Mouse (Mus musculus): ENCODE measurements around the gene Yme1l1.

The Yme1l1 gene

GRCm38 (mm10) chr2:23155777-23156607 is at the start of gene Yme1l1, which contains the start of gene Mastl:
Yme1l1 (plus strand) TSS chr2:23156369.
Mastl (minus strand) TSS chr2:23156024.
- DNase-seq, result peak; percentile 99

DNA sequence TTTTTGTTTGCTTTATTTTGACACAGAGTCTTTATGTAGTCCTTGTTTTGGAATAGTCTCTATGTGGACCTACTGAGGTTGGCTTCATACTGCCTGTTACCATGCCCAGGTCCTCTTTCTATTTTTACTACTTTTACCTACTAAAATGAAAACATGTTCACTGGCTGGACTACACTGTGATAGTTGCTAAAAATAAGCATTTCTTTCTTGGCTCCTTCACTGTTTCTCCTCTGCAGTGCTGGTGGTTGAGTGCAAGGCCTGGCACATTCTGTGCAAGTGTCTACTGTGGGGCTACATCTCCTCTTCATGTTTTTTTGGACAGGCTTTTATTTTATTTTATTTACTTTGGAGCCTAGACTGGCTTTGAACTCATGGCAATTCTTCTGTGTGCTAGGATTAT is 36.6 kb upstream of the Yme1l1 start:
- no peak for DNase-seq

GRCm38 (mm10) chr2:23155199-23155621 is 959 bp upstream of the Yme1l1 start:
- peak; percentile 20 for DNase-seq

DNA sequence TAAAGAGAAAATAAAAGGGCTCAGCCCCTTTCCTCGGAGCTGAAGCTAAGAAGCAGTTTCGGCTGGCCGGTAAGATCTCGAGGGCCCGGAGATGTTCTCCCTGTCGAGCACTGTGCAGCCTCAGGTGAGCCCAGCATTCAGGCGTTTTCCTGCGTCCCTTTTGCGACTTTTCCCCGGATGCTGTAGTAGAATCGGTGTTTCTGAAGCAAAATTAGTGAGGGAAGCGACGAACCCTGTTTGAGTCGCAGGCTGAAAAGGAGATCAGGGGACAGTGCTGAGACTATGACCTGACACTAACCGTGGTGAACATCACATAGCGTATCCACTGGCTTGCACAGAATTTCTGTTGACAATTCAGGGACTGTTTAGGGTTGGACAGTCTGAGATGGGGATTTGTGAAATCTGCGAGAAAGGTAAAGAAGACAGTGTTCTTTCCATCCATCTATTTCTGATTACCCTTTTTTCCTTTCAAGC is 476 bp downstream of the Yme1l1 start:
- DNase-seq, result no peak

GRCm38 (mm10) chr2:23172305-23172704 is 16.1 kb downstream of the Yme1l1 start:
- DNase-seq, result no peak

GRCm38 (mm10) chr2:23194366-23194765 is 38.2 kb downstream of the Yme1l1 start:
- no peak for DNase-seq

DNA sequence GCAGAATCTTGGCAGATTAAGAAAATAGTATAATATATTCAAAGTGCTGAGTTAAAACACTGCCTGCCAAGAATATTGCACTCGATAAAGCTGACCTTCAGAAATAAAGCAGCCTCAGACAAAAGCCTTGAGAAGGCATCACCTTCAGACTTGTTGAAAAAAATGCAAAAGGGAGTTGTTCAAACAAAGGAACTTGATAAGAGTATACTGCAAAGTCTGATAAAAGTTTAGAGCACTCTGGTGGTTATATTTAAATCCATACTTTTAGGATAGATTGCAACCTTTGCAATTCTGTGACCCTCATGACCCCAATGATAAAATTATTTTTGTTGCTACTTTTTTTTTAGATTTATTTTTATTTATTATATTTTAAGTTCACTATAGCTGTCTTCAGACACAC is 44.9 kb downstream of the Yme1l1 start:
- no peak for DNase-seq

DNA sequence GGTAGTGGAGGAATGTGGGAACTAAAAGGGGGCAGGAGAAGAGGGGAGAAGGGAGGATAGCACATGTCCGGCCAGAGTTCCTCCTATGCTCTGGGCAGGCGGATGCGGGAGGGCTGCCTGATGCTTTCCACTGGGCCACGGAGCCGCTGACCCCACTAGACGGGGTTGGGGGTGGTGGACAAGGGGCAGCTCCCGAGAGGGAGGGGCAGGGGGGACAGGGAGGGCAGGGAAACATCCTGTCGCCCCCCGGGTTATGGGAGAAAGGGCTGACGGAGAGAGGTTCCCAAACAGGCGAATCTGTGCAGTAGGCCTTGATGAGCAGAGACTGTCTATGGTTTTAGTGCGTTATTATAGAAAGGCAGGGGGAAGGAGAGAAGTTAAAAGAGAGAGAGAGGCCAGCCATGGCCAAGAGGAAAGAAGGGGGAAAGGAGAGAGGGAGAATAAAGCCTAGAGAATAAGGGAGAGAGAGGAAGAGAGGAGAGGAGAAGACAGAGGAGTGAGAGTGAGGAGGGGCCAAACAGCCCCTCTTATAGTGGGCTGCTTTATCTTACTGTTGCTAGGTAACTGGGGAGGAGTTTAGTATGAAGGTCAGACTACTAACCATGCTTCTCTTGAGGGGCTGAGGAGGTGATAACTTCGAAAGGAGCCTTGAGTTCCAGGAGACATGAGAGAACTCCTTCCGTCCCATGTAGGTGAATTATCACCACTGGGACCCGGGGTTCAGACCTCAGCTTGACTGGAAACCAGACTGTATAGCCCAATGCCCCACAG is 46.9 kb downstream of the Yme1l1 start:
- DNase-seq, result no peak

DNA sequence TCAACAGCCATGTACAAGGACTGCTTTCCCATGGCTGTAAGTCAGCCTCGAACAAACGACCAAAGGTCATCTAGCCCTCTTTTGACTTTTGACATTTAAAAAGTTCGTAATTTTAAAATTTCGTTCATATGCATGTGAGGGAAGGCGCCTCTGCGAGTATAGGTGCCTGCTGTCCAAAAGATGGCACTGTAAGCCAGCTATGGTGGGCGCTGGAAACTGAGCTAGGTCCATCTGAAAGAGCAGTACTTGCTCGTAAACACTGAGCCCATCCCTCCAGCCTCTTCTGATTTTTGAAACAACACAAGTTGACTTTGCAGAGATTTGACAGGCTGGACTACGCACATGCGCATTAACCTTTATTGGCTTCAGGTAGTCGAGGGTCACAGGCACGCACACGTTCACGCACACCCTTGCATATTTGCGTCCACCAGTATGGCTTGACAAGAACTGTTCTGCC is 50.9 kb downstream of the Yme1l1 start, which contains the start of gene 4931423N10Rik:
Gene 4931423N10Rik (plus strand): TSS at position 407 of the 457 bp plus-strand sequence.
- peak; percentile 14 for DNase-seq

GRCm38 (mm10) chr2:23213661-23214060 is 57.5 kb downstream of the Yme1l1 start:
- no peak for DNase-seq

DNA sequence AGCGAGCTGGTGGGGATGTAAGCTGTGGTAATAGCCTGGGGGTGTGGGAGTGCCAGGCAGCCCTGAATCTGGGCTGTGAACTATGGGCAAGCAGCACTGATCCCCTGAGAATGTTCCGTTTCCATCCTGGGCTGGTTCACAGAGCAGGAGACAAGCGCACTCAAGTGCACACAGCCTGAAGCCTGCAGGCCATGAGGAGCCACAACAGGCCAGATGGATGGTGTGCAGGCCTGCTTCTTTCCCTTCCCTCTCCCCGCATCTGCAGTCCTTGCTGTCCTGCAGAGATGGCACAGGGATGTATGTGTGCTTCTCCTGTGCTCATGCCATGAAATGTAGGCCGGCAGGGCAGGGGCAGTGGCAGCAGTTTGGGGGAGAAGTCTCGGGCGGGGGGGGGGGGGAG is 69.0 kb downstream of the Yme1l1 start:
- no peak for DNase-seq

GRCm38 (mm10) chr2:23228463-23228862 is 72.3 kb downstream of the Yme1l1 start:
- DNase-seq, result no peak

GRCm38 (mm10) chr2:23234065-23234773 is 78.0 kb downstream of the Yme1l1 start:
- peak; percentile 73 for DNase-seq
